Mouse (Mus musculus) heart, embryonic 16.5 days (tissue): ENCODE measurements around the gene 2310057M21Rik. TPM values are rescaled to one million over a fixed set of nuclear protein-coding genes. Genes with fewer than 3 reads are reported as not detected.

ENCODE experiments used
- ATAC-seq: fragments of 200-750 bp; cut with Nextera tagmentation; replicated peaks from 2 replicates; pipeline ENCODE4 v1.8.0; 2017; ENCODE audit warnings: moderate number of reproducible peaks; ENCODE audit not compliant: insufficient read depth, low FRiP score; ENCODE audit errors: extremely low read depth
- H3K27ac ChIP-seq: fragments of 300-500 bp; sonication (generic); 2 replicates; pipeline ENCODE4 v1.5.1; 2014; ENCODE audit warnings: mild to moderate bottlenecking, low read length, control low read depth, moderate library complexity
- H3K27me3 ChIP-seq: fragments of 300-500 bp; sonication (generic); 2 replicates; pipeline ENCODE4 v1.6.1; 2014; ENCODE audit warnings: low read length, mixed read lengths; ENCODE audit not compliant: control insufficient read depth, insufficient read depth
- H3K36me3 ChIP-seq: fragments of 300-500 bp; sonication (generic); 2 replicates; pipeline ENCODE4 v1.6.1; 2014; ENCODE audit not compliant: control insufficient read depth, insufficient read depth
- H3K4me1 ChIP-seq: fragments of 300-500 bp; sonication (generic); 2 replicates; pipeline ENCODE4 v1.6.1; 2014; ENCODE audit warnings: low read length, mixed read lengths; ENCODE audit not compliant: control insufficient read depth, insufficient read depth
- H3K4me2 ChIP-seq: fragments of 300-500 bp; sonication (generic); 2 replicates; pipeline ENCODE4 v1.6.1; 2014; ENCODE audit warnings: low read depth, mild to moderate bottlenecking, control low read depth, low read length
- H3K4me3 ChIP-seq: fragments of 300-500 bp; sonication (generic); 2 replicates; pipeline ENCODE4 v1.5.1; 2014; ENCODE audit warnings: mild to moderate bottlenecking, control low read depth, low read length
- H3K9ac ChIP-seq: fragments of 300-500 bp; sonication (generic); 2 replicates; pipeline ENCODE4 v1.6.1; 2014; ENCODE audit warnings: low read length, control low read depth
- H3K9me3 ChIP-seq: fragments of 300-500 bp; sonication (generic); replicated peaks from 2 replicates; pipeline ENCODE4 v1.6.1; 2016; ENCODE audit warnings: low read length; ENCODE audit not compliant: control insufficient read depth
- WGBS: fragments of 180-500 bp; shearing (Covaris S2); extraction: QIAGEN DNeasy Blood & Tissue Kit; methylation state at CpG from one replicate; pipeline ENCODE4 v1.1.7; 2014; 5-methylcytosine and 5-hydroxymethylcytosine counted together
- polyA plus RNA-seq: library from polyadenylated mRNA; unstranded; fragments of >200 nt; fragmentation: Nextera tagmentation; extraction: Ambion mirVana; gene quantifications from 2 replicates; pipeline ENCODE4 v1.2.1, GENCODE M21; 2015

Gene 2310057M21Rik
- polyA plus RNA-seq, 1 experiment from 2014 or later = 19.2 TPM

DNA sequence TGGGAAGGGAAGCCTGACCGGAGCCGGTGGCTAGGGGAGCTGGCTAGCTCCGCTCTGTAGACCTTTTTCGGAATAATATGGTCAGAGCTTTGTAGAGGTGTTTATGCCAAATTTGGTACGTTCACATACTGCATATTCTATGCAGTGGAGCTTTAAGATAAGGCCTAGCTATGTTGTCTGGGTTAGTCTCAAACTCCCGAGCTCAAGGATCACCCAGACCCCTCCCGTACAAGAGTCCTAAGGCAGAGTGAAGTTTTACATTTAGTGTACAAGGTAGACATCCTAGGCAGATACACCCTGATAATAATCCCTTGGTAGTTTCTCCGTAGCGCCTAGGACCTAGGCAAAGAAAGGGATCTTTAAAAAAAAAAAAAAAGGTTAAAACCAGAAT is 8.9 kb upstream of the 2310057M21Rik start:
- 5% methylated on average over 9 of the region's 9 CpGs for WGBS
- Histone ChIP-seq H3K36me3 (0 out of 2 replicates have a peak, but pooled peaks cover 2% of the 10 kb centered on the region), H3K4me3 (peak overlapping the region; percentile 86), H3K27ac (peak overlapping the region; percentile 99), H3K9ac (peak overlapping the region; percentile 95), H3K4me1 (peaks cover 9% of the 10 kb centered on the region), H3K9me3 (no peaks in the 10 kb centered on the region), H3K4me2 (peak overlapping the region; percentile 78), H3K27me3 (no peaks in the 10 kb centered on the region)
- ATAC-seq = peak; percentile 35

DNA sequence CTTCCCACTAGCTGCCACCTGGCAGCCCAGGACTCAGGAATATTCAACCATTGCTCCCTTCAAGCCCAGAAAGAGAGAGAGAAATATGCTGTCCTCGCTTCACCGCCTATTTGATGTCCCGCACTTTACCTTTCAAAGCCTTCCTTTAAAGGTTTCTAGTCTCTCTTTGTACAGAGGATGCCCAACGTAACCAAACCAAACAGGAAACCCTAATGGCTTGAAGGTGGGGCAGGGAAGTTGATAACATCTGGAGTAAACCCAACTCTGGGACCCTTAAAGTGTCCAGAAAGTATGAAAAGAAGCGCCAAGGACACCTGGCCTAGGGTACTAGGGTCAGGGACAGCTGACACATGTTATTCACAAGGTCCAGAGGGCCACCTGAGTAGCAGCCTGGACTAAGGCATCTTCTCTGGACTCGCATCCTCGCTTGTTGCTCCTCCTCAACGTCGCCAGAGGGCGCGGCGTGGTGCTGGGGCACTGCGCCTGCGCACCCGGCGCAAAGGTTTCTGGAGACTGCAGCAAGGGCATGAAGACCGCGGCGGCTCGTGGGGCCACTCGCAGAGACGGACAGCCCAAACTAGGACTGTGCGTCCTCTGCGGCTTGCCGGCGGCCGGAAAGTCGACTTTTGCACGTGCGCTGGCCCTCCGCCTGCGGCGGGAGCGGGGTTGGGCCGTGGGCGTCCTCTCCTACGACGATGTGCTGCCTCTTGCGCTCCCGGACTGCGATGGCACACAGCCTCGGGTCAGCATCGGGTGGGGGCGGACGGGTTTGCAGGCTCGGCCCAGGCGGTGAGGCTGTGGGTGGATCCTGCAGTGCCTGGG is 8.3 kb upstream of the 2310057M21Rik start, which contains the start of gene Pstk:
Pstk (plus strand) TSS at position 494 of the 822 bp plus-strand sequence.
- Histone ChIP-seq H3K9ac (peak within 1 kb of the TSS; percentile 95), H3K9me3 (no peaks in the 10 kb centered on the region), H3K27me3 (no peaks in the 10 kb centered on the region), H3K4me3 (peak within 1 kb of the TSS; percentile 86), H3K4me2 (peak within 1 kb of the TSS; percentile 78), H3K27ac (peak within 1 kb of the TSS; percentile 99), H3K4me1 (peaks cover 9% of the 10 kb centered on the region), H3K36me3 (0 out of 2 replicates have a peak, but pooled peaks cover 2% of the 10 kb centered on the region)
- WGBS = 4% methylated on average over 47 of the region's 47 CpGs
- ATAC-seq = peak; percentile 96

DNA sequence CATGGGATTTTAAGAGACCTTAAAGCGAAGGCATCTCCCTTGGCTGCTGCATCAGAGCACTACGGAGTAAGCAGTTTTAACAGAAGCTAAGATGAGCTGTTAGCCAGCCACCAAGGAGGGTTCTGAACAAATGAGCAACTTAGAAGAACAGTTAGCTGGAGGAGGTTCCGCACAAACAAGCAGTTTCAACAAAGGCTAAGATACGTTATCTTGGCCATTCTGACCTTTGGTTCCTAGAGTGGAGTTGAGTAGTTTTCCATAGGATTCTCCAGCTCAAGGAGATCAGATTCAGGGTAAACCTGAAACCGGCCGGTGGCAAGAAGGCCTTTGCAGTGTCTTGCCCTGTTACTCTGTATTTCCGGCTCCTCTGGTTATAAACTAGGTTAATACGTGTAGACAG is 1.6 kb upstream of the 2310057M21Rik start:
- no peak for ATAC-seq
- H3K9me3 ChIP-seq = no peaks in the 10 kb centered on the region
- H3K27ac ChIP-seq = no peak overlapping the region
- no peaks in the 10 kb centered on the region for H3K36me3 ChIP-seq
- no peak overlapping the region for H3K9ac ChIP-seq
- H3K27me3 ChIP-seq = no peaks in the 10 kb centered on the region
- 88% methylated on average over 8 of the region's 8 CpGs for WGBS
- peaks cover 14% of the 10 kb centered on the region for H3K4me1 ChIP-seq
- no peak overlapping the region for H3K4me3 ChIP-seq
- H3K4me2 ChIP-seq = no peak overlapping the region

DNA sequence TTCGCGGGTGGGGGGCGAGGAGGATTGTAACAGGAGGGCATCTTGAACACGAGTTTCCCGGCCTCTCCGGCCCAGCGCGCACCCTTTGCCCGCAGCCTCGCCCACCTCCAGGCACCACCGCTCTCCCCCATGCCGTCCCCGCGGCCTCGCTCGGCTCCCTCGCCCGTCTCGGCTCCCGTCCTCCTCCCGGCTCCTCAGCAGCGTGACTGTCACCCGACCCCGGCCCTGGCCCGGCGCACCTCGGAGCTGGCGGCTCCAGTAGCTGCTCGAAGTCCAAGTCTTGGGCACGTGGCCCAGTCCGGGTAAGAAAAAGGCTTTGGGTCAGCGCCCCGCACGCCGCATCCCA is 317 bp downstream of the 2310057M21Rik start:
- peaks cover 14% of the 10 kb centered on the region for H3K4me1 ChIP-seq
- ATAC-seq = peak; percentile 76
- peak overlapping the region; percentile 79 for H3K27ac ChIP-seq
- H3K36me3 ChIP-seq = peaks cover 6% of the 10 kb centered on the region; the same call in 1 of the 2 replicates
- no peaks in the 10 kb centered on the region for H3K27me3 ChIP-seq
- peak overlapping the region; percentile 73 for H3K4me3 ChIP-seq
- H3K4me2 ChIP-seq = peak overlapping the region; percentile 78
- peak overlapping the region; percentile 87 for H3K9ac ChIP-seq
- H3K9me3 ChIP-seq = no peaks in the 10 kb centered on the region
- under 1% methylated on average over 35 of the region's 35 CpGs for WGBS

DNA sequence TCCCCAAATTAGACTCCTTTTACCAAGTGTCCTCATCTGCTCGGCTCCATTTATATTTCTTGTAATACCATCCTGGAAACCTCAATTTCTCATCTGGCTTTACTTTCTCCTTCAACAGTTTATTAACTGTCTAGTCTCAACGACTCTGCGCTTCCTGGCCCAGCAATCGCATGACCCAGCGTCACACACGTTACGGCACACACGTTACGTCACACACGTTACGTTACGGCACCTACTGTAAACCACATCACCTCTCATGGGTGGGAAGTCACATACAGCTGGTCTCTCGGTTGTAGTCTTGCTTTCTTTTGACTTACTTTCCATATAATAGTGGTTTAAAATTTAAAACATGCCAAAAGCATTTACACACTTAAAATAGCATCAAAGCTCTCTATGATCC is 6.5 kb downstream of the 2310057M21Rik start:
- H3K4me3 ChIP-seq = no peak overlapping the region
- H3K36me3 ChIP-seq = peaks cover 33% of the 10 kb centered on the region
- 96% methylated on average over 13 of the region's 13 CpGs for WGBS
- no peaks in the 10 kb centered on the region for H3K9me3 ChIP-seq
- peaks cover 3% of the 10 kb centered on the region; the same call in 1 of the 2 replicates for H3K4me1 ChIP-seq
- H3K27me3 ChIP-seq = no peaks in the 10 kb centered on the region
- no peak overlapping the region for H3K9ac ChIP-seq
- no peak overlapping the region for H3K27ac ChIP-seq
- no peak for ATAC-seq
- no peak overlapping the region for H3K4me2 ChIP-seq

DNA sequence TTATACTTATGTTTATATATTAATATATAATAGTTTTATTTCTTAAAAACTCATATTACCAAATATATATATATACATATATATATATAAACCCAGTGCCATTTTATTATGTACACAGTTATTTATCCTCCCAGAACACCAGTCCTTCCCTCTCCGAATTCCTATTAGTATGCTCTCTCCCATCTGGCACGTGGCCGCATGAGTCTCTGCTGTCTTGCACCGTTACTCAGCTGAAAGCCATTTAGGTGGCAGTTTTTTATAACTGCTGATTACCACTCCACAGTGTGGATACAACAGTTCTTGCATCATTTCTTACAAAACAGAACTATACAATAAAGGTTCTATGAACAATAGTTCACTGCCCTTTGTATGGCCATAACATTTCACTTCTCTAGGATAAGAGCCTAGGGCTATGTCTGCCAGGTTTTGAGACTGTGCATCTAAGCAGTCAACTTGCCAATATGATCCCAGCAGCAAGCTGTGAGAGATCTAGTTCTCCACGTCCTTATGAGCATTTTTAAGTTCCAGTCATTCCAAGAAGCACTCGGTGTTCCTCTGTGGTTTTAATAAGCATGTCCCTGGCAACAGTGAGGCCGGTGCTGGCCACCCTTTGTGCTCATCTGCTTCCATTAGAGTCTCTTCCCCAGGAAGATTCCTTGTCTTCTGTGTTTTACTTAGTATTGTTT is 16.6 kb downstream of the 2310057M21Rik start:
- Histone ChIP-seq H3K36me3 (peaks cover 47% of the 10 kb centered on the region), H3K4me2 (no peak overlapping the region), H3K9ac (no peak overlapping the region), H3K4me1 (no peaks in the 10 kb centered on the region), H3K9me3 (no peaks in the 10 kb centered on the region), H3K4me3 (no peak overlapping the region), H3K27ac (no peak overlapping the region), H3K27me3 (no peaks in the 10 kb centered on the region)
- 82% methylated on average over 7 of the region's 7 CpGs for whole genome bisulfite sequencing
- no peak for ATAC-seq

DNA sequence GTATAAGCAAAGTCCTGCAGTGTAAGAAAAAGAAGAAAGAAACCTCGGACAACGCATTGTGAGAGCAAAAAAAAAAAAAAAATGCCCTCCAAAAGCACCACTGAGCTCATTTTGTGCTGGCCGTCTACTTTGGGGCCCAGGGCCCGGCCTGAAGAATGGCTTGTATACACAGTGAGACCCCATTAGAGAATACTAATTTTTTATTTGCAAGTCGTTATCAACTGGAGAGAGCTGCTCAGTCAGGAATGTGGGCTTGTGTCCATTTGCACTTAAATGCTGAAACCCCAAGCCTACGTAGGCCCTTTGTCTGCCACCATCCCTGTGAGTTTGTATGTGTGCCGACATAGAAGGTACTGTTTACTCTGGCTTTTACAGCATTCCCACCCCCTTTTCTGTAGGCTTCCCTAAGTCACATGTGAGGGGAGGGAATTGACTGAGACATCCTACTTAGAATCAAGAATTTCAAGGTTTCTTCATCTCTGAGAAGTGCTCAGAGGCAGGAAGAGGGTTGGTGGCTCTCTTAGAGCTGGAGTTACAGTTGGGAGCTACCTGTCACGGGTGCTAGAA is 25.0 kb downstream of the 2310057M21Rik start:
- no peaks in the 10 kb centered on the region for H3K4me1 ChIP-seq
- H3K4me3 ChIP-seq = no peak overlapping the region
- peaks cover 15% of the 10 kb centered on the region for H3K36me3 ChIP-seq
- no peak overlapping the region for H3K4me2 ChIP-seq
- no peak for ATAC-seq
- no peak overlapping the region for H3K9ac ChIP-seq
- H3K9me3 ChIP-seq = no peaks in the 10 kb centered on the region
- H3K27ac ChIP-seq = no peak overlapping the region
- no peaks in the 10 kb centered on the region for H3K27me3 ChIP-seq
- 64% methylated on average over 8 of the region's 8 CpGs for WGBS

DNA sequence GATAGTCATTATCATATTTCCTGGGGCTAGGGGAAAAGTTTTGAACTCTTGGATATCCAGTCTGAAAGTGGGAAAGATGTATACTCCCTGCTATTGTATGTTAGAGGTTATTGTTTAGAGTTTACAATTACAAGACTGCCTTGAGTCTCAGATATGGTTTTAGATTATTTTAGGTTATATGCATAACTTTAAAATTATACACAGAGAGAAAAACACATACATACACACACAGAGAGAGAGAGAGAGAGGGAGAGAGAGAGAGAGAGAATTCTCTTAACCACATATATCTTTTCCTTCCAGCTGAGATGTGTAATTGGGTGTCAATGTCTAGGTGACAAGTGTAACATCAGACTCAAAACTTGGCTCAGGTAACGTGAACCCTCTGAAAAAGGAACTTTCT is 29.0 kb downstream of the 2310057M21Rik start, which contains the start of gene Fam24a:
Fam24a (plus strand) TSS at position 301 of the 400 bp plus-strand sequence.
- Histone ChIP-seq H3K27ac (no peak within 1 kb of the TSS), H3K9me3 (no peaks in the 10 kb centered on the region), H3K36me3 (no peaks in the 10 kb centered on the region; the same call in 1 of the 2 replicates), H3K4me1 (0 out of 2 replicates have a peak, but pooled peaks cover 3% of the 10 kb centered on the region), H3K4me2 (no peak within 1 kb of the TSS), H3K9ac (no peak within 1 kb of the TSS), H3K4me3 (no peak within 1 kb of the TSS), H3K27me3 (no peaks in the 10 kb centered on the region)
- ATAC-seq = no peak
- 51% methylated on average over 1 of the region's 1 CpGs for WGBS
